Mouse (Mus musculus) left cerebral cortex, postnatal 25 days (tissue): Measurements from ENCODE around the gene Ankmy1. TPM values are rescaled to one million over a fixed set of nuclear protein-coding genes. Genes with fewer than 3 reads are reported as not detected.

Experiments used
- DNase-seq, 2 experiments: peaks; one replicate each; pipeline ENCODE4 v3.0.0; 2022; ENCODE audit warnings: low spot score in 2 of 2, mixed read lengths in 1 of 2
- intact Hi-C: fragments of 180-260 bp; cut with DNase I; formaldehyde crosslinking; loops from one replicate; pipeline ENCODE4 v1.15.1; 2025
- total RNA-seq, 2 experiments: library from RNA; stranded (reverse); gene quantifications; 2 replicates each; pipeline ENCODE4 v1.2.3; 2021

Gene Ankmy1
- total RNA-seq, 2 experiments from 2014 or later: 0.32 to 0.41 TPM

GRCm38 (mm10) chr1:92879266-92879665 lies 23.4 kb downstream of the Ankmy1 start:
- intact Hi-C loops: loop anchor here (5.0 kb wide), 3 partner anchors 152 to 362 kb away; partner anchors contain the start of gene Olfr1414
- peak in 1 of 2 experiments; percentile 87 for DNase-seq

- intact Hi-C loops: loop anchor here (5.0 kb wide), 3 partner anchors 151 to 361 kb away; partner anchors contain the start of gene Olfr1414
- no peak for DNase-seq
Measured at GRCm38 (mm10) chr1:92878066-92878741, 24.5 kb downstream of the Ankmy1 start.

- no peak for DNase-seq
Measured at GRCm38 (mm10) chr1:92877431-92877978, 25.2 kb downstream of the Ankmy1 start.

GRCm38 (mm10) chr1:92875360-92876111 lies 27.2 kb downstream of the Ankmy1 start:
- intact Hi-C loops: loop anchor here (5.0 kb wide), 3 partner anchors 148 to 358 kb away; partner anchors contain the start of gene Olfr1414
- peak in 1 of 2 experiments; percentile 85 for DNase-seq

More at GRCm38 (mm10) chr1:92877431-92877978, 25.2 kb downstream of the Ankmy1 start:
- intact Hi-C loops: loop anchor here (5.0 kb wide), 3 partner anchors 150 to 360 kb away; partner anchors contain the start of gene Olfr1414

GRCm38 (mm10) chr1:92874011-92874410 lies 28.7 kb downstream of the Ankmy1 start:
- no peak for DNase-seq
- intact Hi-C loops: no loop called here

GRCm38 (mm10) chr1:92872666-92873065 lies 30.0 kb downstream of the Ankmy1 start:
- no peak for DNase-seq
- intact Hi-C loops: no loop called here

GRCm38 (mm10) chr1:92869985-92870384 lies 32.7 kb downstream of the Ankmy1 start:
- DNase-seq: no peak
- intact Hi-C loops: no loop called here

GRCm38 (mm10) chr1:92866170-92866569 lies 36.5 kb downstream of the Ankmy1 start:
- no peak for DNase-seq
- intact Hi-C loops: no loop called here

GRCm38 (mm10) chr1:92863268-92863667 lies 39.4 kb downstream of the Ankmy1 start:
- intact Hi-C loops: no loop called here
- DNase-seq: no peak

GRCm38 (mm10) chr1:92861503-92861902 lies 41.2 kb downstream of the Ankmy1 start:
- intact Hi-C loops: no loop called here
- no peak for DNase-seq

GRCm38 (mm10) chr1:92852450-92852849 lies 50.3 kb downstream of the Ankmy1 start:
- intact Hi-C loops: loop anchor here (10.0 kb wide), 1 partner anchor 152 kb away; the partner anchor contains the start of gene Aqp12
- no peak for DNase-seq

- DNase-seq: no peak
- intact Hi-C loops: loop anchor here (10.0 kb wide), 1 partner anchor 155 kb away; the partner anchor contains the start of gene Aqp12
Measured at GRCm38 (mm10) chr1:92849938-92850574, 52.6 kb downstream of the Ankmy1 start.

GRCm38 (mm10) chr1:92849491-92849890 lies 53.2 kb downstream of the Ankmy1 start:
- intact Hi-C loops: no loop called here
- no peak for DNase-seq

- peak in 1 of 2 experiments; percentile 32 for DNase-seq
- intact Hi-C loops: no loop called here
Measured at GRCm38 (mm10) chr1:92847873-92848839, 54.5 kb downstream of the Ankmy1 start.

- no peak for DNase-seq
- intact Hi-C loops: no loop called here
Measured at GRCm38 (mm10) chr1:92845889-92846288, 56.8 kb downstream of the Ankmy1 start.

- DNase-seq: no peak
- intact Hi-C loops: loop anchor here (2.0 kb wide), 1 partner anchor 53 kb away; no protein-coding TSS in a partner anchor
Measured at GRCm38 (mm10) chr1:92841427-92841826, 61.3 kb downstream of the Ankmy1 start.

- peak in 1 of 2 experiments; percentile 40 for DNase-seq
- intact Hi-C loops: loop anchor here (2.0 kb wide), 1 partner anchor 54 kb away; no protein-coding TSS in a partner anchor
Measured at GRCm38 (mm10) chr1:92840231-92840890, 62.3 kb downstream of the Ankmy1 start.

- intact Hi-C loops: no loop called here
Measured at GRCm38 (mm10) chr1:92839211-92839610, 63.5 kb downstream of the Ankmy1 start.

More at GRCm38 (mm10) chr1:92839211-92839610, 63.5 kb downstream of the Ankmy1 start:
- peak in 1 of 2 experiments; percentile 53 for DNase-seq
